Comparison of ENCODE assay signal across 8 mouse cellular contexts in genomic region chr11:115490441-115491355, GRCm38 (mm10). TPM values are rescaled to one million over a fixed set of nuclear protein-coding genes. Genes with fewer than 3 reads are reported as not detected.
DNase-seq lines count a peak whose midpoint lies in the region; ATAC-seq and TF ChIP-seq lines count a peak whose summit lies in the region.

No protein-coding gene starts in this region.

- H3K4me2 ChIP-seq in heart, embryonic 11.5 days, result peak overlapping the region; percentile 81
- H3K4me2 ChIP-seq in limb, embryonic 13.5 days (replicated peaks), result peak overlapping the region; percentile 85
- peak overlapping the region; percentile 73 for H3K4me2 ChIP-seq in stomach, postnatal 0 days (replicated peaks; ENCODE audit: low read depth)

- H3K27ac ChIP-seq in heart, embryonic 11.5 days (ENCODE audit: low read depth, low read length), result no peak overlapping the region
- peak overlapping the region; percentile 49; the same call in 1 of the 2 replicates for H3K27ac ChIP-seq in limb, embryonic 13.5 days
- H3K27ac ChIP-seq in stomach, postnatal 0 days (replicated peaks), result peak overlapping the region; percentile 93

- 25% methylated on average over 25 of the region's 25 CpGs for WGBS in heart, embryonic 11.5 days (ENCODE audit: insufficient replicate concordance)
- WGBS in limb, embryonic 13.5 days, result 23% methylated on average over 25 of the region's 25 CpGs
- WGBS in stomach, postnatal 0 days, result 19% methylated on average over 25 of the region's 25 CpGs

- H3K4me3 ChIP-seq in heart, embryonic 11.5 days (ENCODE audit: low read depth, low read length), result peak overlapping the region; percentile 64
- H3K4me3 ChIP-seq in E14TG2a.4 (replicated peaks; ENCODE audit: low read length), result peak overlapping the region; percentile 86
- H3K4me3 ChIP-seq in limb, embryonic 13.5 days, result peak overlapping the region; percentile 65
- H3K4me3 ChIP-seq in stomach, postnatal 0 days (ENCODE audit: low read depth, low read length), result peak overlapping the region; percentile 68

- H3K9me3 ChIP-seq in heart, embryonic 11.5 days (replicated peaks; ENCODE audit: control insufficient read depth, low read length), result no peaks in the 10 kb centered on the region
- no peaks in the 10 kb centered on the region for H3K9me3 ChIP-seq in E14TG2a.4 (ENCODE audit: low read length)
- no peaks in the 10 kb centered on the region for H3K9me3 ChIP-seq in limb, embryonic 13.5 days
- H3K9me3 ChIP-seq in stomach, postnatal 0 days (ENCODE audit: control insufficient read depth, low read length), result no peaks in the 10 kb centered on the region

- 0 out of 2 replicates have a peak, but pooled peaks cover 3% of the 10 kb centered on the region for H3K36me3 ChIP-seq in heart, embryonic 11.5 days (ENCODE audit: control insufficient read depth, insufficient read depth, low read length)
- H3K36me3 ChIP-seq in E14TG2a.4 (ENCODE audit: insufficient read depth, low read length), result peaks cover 39% of the 10 kb centered on the region
- H3K36me3 ChIP-seq in limb, embryonic 13.5 days, result peaks cover 19% of the 10 kb centered on the region
- H3K36me3 ChIP-seq in stomach, postnatal 0 days (ENCODE audit: control insufficient read depth, insufficient read depth, low read length), result peaks cover 3% of the 10 kb centered on the region; the same call in 1 of the 2 replicates

- intact Hi-C loops in heart, postnatal 10 days (cut with DNase I), result loop anchor here (5.0 kb wide), 1 partner anchor 112 kb away; the partner anchor contains the start of genes Gga3 and Mrps7

- H3K4me1 ChIP-seq in heart, embryonic 11.5 days (ENCODE audit: control insufficient read depth, insufficient read depth, low read length), result no peaks in the 10 kb centered on the region
- H3K4me1 ChIP-seq in E14TG2a.4 (replicated peaks; ENCODE audit: low read depth, low read length), result peaks cover 39% of the 10 kb centered on the region
- peaks cover 14% of the 10 kb centered on the region for H3K4me1 ChIP-seq in limb, embryonic 13.5 days
- H3K4me1 ChIP-seq in stomach, postnatal 0 days (replicated peaks; ENCODE audit: control insufficient read depth, insufficient read depth), result no peaks in the 10 kb centered on the region; the same call in 1 of the 2 replicates

- no peaks in the 10 kb centered on the region for H3K27me3 ChIP-seq in heart, embryonic 11.5 days (ENCODE audit: control insufficient read depth, insufficient read depth, low read length)
- H3K27me3 ChIP-seq in E14TG2a.4 (ENCODE audit: insufficient read depth, low read length), result peaks cover 18% of the 10 kb centered on the region
- H3K27me3 ChIP-seq in limb, embryonic 13.5 days, result no peaks in the 10 kb centered on the region
- H3K27me3 ChIP-seq in stomach, postnatal 0 days (ENCODE audit: control insufficient read depth, insufficient read depth, low read length), result no peaks in the 10 kb centered on the region

- no peak for TF ChIP-seq CTCF in E14TG2a.4 (conservative IDR thresholded peaks at IDR 0.05; ENCODE audit: low read length)
- no peak for TF ChIP-seq CTCF in stomach, postnatal 0 days (IDR thresholded peaks at IDR 0.05; ENCODE audit: low read depth)

- no peak for DNase-seq in heart, postnatal 10 days
- DNase-seq in stomach, postnatal 0 days (ENCODE audit: low spot score), result no peak
- DNase-seq in adipocyte (ENCODE audit: low spot score), result no peak
- no peak for DNase-seq in urinary bladder, adult 18-20 months (ENCODE audit: low spot score in 2 of 2)

- H3K9ac ChIP-seq in heart, embryonic 11.5 days (ENCODE audit: low read depth, low read length), result peak overlapping the region; percentile 77
- peak overlapping the region; percentile 78 for H3K9ac ChIP-seq in limb, embryonic 13.5 days
- peak overlapping the region; percentile 79 for H3K9ac ChIP-seq in stomach, postnatal 0 days (ENCODE audit: low read length)

- 0 out of 2 replicates have a peak, but pooled peaks have one; percentile 43 for ATAC-seq in heart, embryonic 11.5 days (replicated peaks; ENCODE audit: insufficient number of reproducible peaks, low FRiP score, low TSS enrichment)
- 0 out of 2 replicates have a peak, but pooled peaks have one; percentile 6 for ATAC-seq in erythroblast, adult 5-6 weeks (replicated peaks; ENCODE audit: low FRiP score, poor library complexity, severe bottlenecking)
- ATAC-seq in limb, embryonic 13.5 days (ENCODE audit: low FRiP score, low read depth), result peak; percentile 54; the same call in 1 of the 2 replicates
- peak; percentile 17; the same call in 1 of the 2 replicates for ATAC-seq in stomach, postnatal 0 days (ENCODE audit: low FRiP score, low TSS enrichment)

- no peak for TF ChIP-seq EP300 in stomach, postnatal 0 days (optimal IDR thresholded peaks at IDR 0.05)

RNA-seq across cellular contexts. Expression of gene Nt5c, which starts 1.0 kb away (rescaled TPM):
- polyA plus RNA-seq in heart, embryonic 11.5 days (2014; fragmentation: Nextera tagmentation; extraction: Ambion mirVana), result 70.5 and 76.3 TPM in 2 replicates
- 10 to 100 TPM; 24.6 to 26.7 TPM for total RNA-seq in heart, postnatal 10 days (2021)
- 32.8 and 52.3 TPM in 2 replicates for total RNA-seq in erythroblast, adult 5-6 weeks (2015; ENCODE audit: low replicate concordance)
- total RNA-seq in erythroblast, adult 5-6 weeks (2017; ENCODE audit: low replicate concordance), result 14.1 and 16.0 TPM in 2 replicates
- 65.4 and 75.4 TPM in 2 replicates for polyA plus RNA-seq in limb, embryonic 13.5 days (2015; fragmentation: Nextera tagmentation; extraction: Ambion mirVana)
- polyA plus RNA-seq in stomach, postnatal 0 days (2015; fragmentation: Nextera tagmentation; extraction: Ambion mirVana), result 145 and 152 TPM in 2 replicates

RNA-seq across cellular contexts. Expression of gene Armc7, which starts 15.2 kb away (rescaled TPM):
- 5.1 and 5.7 TPM in 2 replicates for polyA plus RNA-seq in heart, embryonic 11.5 days (2014; fragmentation: Nextera tagmentation; extraction: Ambion mirVana)
- 1 to 10 TPM; 2.3 to 2.6 TPM for total RNA-seq in heart, postnatal 10 days (2021)
- 2.5 and 3.8 TPM in 2 replicates for total RNA-seq in erythroblast, adult 5-6 weeks (2015; ENCODE audit: low replicate concordance)
- total RNA-seq in erythroblast, adult 5-6 weeks (2017; ENCODE audit: low replicate concordance), result 1.5 and 5.5 TPM in 2 replicates
- polyA plus RNA-seq in limb, embryonic 13.5 days (2015; fragmentation: Nextera tagmentation; extraction: Ambion mirVana), result 9.3 and 10.2 TPM in 2 replicates
- 6.3 and 6.5 TPM in 2 replicates for polyA plus RNA-seq in stomach, postnatal 0 days (2015; fragmentation: Nextera tagmentation; extraction: Ambion mirVana)

RNA-seq across cellular contexts. Expression of gene Jpt1, which starts 23.5 kb away (rescaled TPM):
- polyA plus RNA-seq in heart, embryonic 11.5 days (2014; fragmentation: Nextera tagmentation; extraction: Ambion mirVana), result 434 and 457 TPM in 2 replicates
- total RNA-seq in heart, postnatal 10 days (2021), result 100 to 1,000 TPM; 338 to 393 TPM
- total RNA-seq in erythroblast, adult 5-6 weeks (2015; ENCODE audit: low replicate concordance), result 105 and 112 TPM in 2 replicates
- 114 and 134 TPM in 2 replicates for total RNA-seq in erythroblast, adult 5-6 weeks (2017; ENCODE audit: low replicate concordance)
- polyA plus RNA-seq in limb, embryonic 13.5 days (2015; fragmentation: Nextera tagmentation; extraction: Ambion mirVana), result 557 and 558 TPM in 2 replicates
- polyA plus RNA-seq in stomach, postnatal 0 days (2015; fragmentation: Nextera tagmentation; extraction: Ambion mirVana), result 356 and 371 TPM in 2 replicates

RNA-seq across cellular contexts. Expression of gene Slc16a5, which starts 28.4 kb away (rescaled TPM):
- polyA plus RNA-seq in heart, embryonic 11.5 days (2014; fragmentation: Nextera tagmentation; extraction: Ambion mirVana), result not detected in 2 replicates
- total RNA-seq in heart, postnatal 10 days (2021), result under 1 TPM; 0.15 to 0.57 TPM
- total RNA-seq in erythroblast, adult 5-6 weeks (2015; ENCODE audit: low replicate concordance), result not detected in 2 replicates
- not detected in 2 replicates for total RNA-seq in erythroblast, adult 5-6 weeks (2017; ENCODE audit: low replicate concordance)
- 0.15 and 0.19 TPM in 2 replicates for polyA plus RNA-seq in limb, embryonic 13.5 days (2015; fragmentation: Nextera tagmentation; extraction: Ambion mirVana)
- polyA plus RNA-seq in stomach, postnatal 0 days (2015; fragmentation: Nextera tagmentation; extraction: Ambion mirVana), result 14.4 and 17.3 TPM in 2 replicates

RNA-seq across cellular contexts. Expression of gene Sumo2, which starts 45.4 kb away (rescaled TPM):
- polyA plus RNA-seq in heart, embryonic 11.5 days (2014; fragmentation: Nextera tagmentation; extraction: Ambion mirVana), result 702 and 712 TPM in 2 replicates
- total RNA-seq in heart, postnatal 10 days (2021), result 100 to 1,000 TPM; 217 to 251 TPM
- 126 and 222 TPM in 2 replicates for total RNA-seq in erythroblast, adult 5-6 weeks (2015; ENCODE audit: low replicate concordance)
- total RNA-seq in erythroblast, adult 5-6 weeks (2017; ENCODE audit: low replicate concordance), result 154 and 170 TPM in 2 replicates
- polyA plus RNA-seq in limb, embryonic 13.5 days (2015; fragmentation: Nextera tagmentation; extraction: Ambion mirVana), result 1,169 and 1,249 TPM in 2 replicates
- 533 and 539 TPM in 2 replicates for polyA plus RNA-seq in stomach, postnatal 0 days (2015; fragmentation: Nextera tagmentation; extraction: Ambion mirVana)
